Mouse (Mus musculus): ENCODE measurements around the gene Mrps18c. TPM values are rescaled to one million over a fixed set of nuclear protein-coding genes. Genes with fewer than 3 reads are reported as not detected.
A peak's percentile ranks its signal among the peaks of the same experiment; 100 is the strongest.

Gene Mrps18c
- total RNA-seq, 2 experiments from 2014 or later, result 56.0 to 57.8 TPM

- intact Hi-C loops (cut with DNase I), result no loop called here
- DNase-seq (ENCODE audit: extremely low spot score in 1 of 2, low spot score in 2 of 2), result no peak
These were observed 22.9 kb downstream of the Mrps18c start for GRCm38 (mm10) chr5:100821375-100821774.

DNA sequence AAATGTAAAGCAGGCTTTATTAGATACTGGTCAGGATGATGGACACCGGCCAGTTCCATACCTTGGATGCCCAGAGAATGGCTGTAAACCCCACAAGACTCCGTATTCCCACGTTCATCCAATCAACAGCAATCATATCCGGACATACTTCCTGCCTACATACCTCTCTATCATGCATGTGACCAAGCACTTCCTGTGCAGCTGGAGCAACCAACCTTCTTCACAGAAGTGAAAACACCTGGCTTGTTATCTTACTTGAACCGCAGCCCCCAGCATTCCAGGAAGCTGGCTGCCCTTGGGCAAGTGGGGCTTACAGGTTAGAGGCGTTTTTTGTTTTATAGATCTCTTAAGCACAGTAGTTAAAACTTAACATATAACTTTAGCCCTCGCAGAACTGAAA, 24.4 kb downstream of the Mrps18c start:
- intact Hi-C loops (cut with DNase I), result no loop called here
- DNase-seq (ENCODE audit: extremely low spot score in 1 of 2, low spot score in 2 of 2), result no peak

DNA sequence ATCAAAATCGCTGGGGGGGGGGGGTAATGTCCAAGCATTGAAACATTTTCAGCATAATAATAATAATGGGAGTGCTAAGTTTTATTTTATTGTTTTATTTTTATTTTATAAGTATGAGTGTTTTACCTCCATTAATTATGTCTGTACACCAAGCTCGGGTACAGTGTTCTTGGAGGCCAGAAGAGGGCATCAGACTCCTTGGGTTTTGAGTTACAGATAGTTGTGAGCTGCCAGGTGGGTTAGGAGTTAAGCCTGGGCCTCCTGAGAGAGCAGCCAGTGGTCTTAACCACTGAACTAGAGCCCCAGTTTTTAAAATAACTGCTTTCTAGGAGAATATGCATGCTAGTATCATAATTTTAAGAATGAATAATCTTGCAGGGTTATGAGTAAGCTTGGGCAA, 27.5 kb downstream of the Mrps18c start:
- intact Hi-C loops (cut with DNase I), result loop anchor here (2.0 kb wide), 1 partner anchor 89 kb away; no protein-coding TSS in a partner anchor
- DNase-seq (ENCODE audit: extremely low spot score in 1 of 2, low spot score in 2 of 2), result no peak

- intact Hi-C loops (cut with DNase I), result loop anchor here (2.0 kb wide), 1 partner anchor 88 kb away; no protein-coding TSS in a partner anchor
- no peak for DNase-seq (ENCODE audit: extremely low spot score in 1 of 2, low spot score in 2 of 2)
These were observed 28.1 kb downstream of the Mrps18c start for GRCm38 (mm10) chr5:100826531-100826930.

GRCm38 (mm10) chr5:100828701-100829100, 30.3 kb downstream of the Mrps18c start:
- no peak for DNase-seq (ENCODE audit: extremely low spot score in 1 of 2, low spot score in 2 of 2)
- intact Hi-C loops (cut with DNase I), result no loop called here

- intact Hi-C loops (cut with DNase I), result no loop called here
These were observed 34.3 kb downstream of the Mrps18c start for GRCm38 (mm10) chr5:100832680-100833079.

DNA sequence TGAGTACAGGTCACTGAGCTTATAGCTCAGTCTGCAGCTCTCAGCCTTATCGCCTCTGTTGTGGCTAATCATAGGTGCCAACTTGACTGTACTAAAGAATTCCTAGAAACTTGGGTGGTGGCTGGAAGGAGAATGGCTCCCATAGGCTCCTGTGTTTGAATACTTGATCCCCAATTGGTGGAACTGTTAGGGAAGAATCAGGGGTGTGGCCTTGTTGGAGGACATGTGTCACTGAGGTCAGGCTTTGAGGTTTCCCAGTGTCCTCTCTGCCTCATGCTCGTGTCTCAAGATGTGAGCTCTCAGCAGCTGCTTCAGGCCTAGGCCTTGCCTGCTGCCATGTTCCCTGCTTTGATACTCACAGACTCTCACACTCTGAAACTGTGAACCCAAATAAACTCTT, 35.4 kb downstream of the Mrps18c start:
- intact Hi-C loops (cut with DNase I), result no loop called here
- DNase-seq (ENCODE audit: extremely low spot score in 1 of 2, low spot score in 2 of 2), result no peak

More at GRCm38 (mm10) chr5:100832680-100833079, 34.3 kb downstream of the Mrps18c start:
- no peak for DNase-seq (ENCODE audit: extremely low spot score in 1 of 2, low spot score in 2 of 2)

- intact Hi-C loops (cut with DNase I), result no loop called here
These were observed 37.6 kb downstream of the Mrps18c start for GRCm38 (mm10) chr5:100835862-100836538.

GRCm38 (mm10) chr5:100837907-100838306, 39.5 kb downstream of the Mrps18c start:
- intact Hi-C loops (cut with DNase I), result no loop called here
- no peak for DNase-seq (ENCODE audit: extremely low spot score in 1 of 2, low spot score in 2 of 2)

More at GRCm38 (mm10) chr5:100835862-100836538, 37.6 kb downstream of the Mrps18c start:
- DNase-seq (ENCODE audit: extremely low spot score in 1 of 2, low spot score in 2 of 2), result no peak

- intact Hi-C loops (cut with DNase I), result no loop called here
- no peak for DNase-seq (ENCODE audit: extremely low spot score in 1 of 2, low spot score in 2 of 2)
These were observed 46.1 kb downstream of the Mrps18c start for GRCm38 (mm10) chr5:100844485-100844884.

DNA sequence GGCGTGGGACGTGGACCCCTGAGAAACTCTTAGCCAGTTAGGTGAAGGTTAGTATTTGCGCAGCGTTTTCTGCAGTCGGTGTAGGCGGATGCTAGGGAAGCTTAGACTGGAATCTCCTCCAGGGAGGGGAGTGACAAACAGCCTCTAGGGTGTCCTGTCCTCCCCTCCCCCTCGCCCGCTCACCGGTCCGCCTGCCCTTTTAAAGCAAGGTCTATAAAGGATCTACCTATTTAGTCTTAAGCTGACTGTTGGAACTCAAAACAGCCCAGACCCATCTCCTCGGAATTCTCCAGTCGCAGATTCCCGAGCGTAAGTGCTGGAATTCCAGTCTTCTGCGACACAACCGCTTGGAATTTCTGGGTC, 47.0 kb downstream of the Mrps18c start, which contains the start of gene Gpat3:
Gpat3 (plus strand) TSS at position 229 of the 363 bp plus-strand sequence.
- DNase-seq (ENCODE audit: extremely low spot score in 1 of 2, low spot score in 2 of 2), result peak in 1 of 2 experiments; percentile 38
- intact Hi-C loops (cut with DNase I), result no loop called here

DNA sequence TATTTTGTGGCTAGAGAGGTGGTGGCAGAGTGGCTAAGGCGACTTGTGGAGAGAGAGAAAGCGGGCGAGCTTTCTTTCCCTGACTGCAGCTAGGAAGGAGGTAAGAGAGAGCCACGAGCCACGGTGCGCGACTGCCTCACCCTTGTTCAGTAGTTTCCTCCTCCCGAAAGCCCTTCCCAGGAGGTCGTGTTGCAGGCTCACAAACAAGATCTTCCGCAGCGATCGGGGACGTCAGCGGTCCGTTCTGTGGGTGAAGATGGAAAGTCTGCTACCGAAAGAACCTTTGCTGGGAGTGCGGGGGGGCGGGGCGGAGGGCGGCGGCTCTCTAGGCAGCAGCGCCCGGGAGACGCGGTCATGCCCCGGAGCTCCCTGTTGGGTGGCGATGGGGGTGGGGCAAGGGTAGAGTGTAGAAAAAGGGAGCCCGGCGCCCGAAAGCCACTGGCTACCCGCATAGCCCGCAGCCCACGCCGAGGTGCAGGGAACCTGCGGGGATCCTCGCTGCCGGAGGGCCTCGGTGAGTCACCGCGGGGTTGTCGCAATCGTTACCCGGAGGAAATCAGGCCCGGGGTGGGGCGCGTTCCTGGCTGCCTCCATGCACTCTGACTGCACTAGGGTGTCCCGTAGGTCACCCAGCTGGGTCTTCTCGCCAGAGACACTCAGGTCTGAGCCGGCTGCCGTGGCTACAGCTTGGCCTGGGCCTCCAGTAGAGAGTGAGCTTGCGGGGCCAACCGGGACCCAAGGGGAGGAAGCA, 47.6 kb downstream of the Mrps18c start:
- intact Hi-C loops (cut with DNase I), result no loop called here
- DNase-seq (ENCODE audit: extremely low spot score in 1 of 2, low spot score in 2 of 2), result peak; percentile 4 to 60

- intact Hi-C loops (cut with DNase I), result no loop called here
- DNase-seq (ENCODE audit: extremely low spot score in 1 of 2, low spot score in 2 of 2), result peak in 1 of 2 experiments; percentile 20
These were observed 48.1 kb downstream of the Mrps18c start for GRCm38 (mm10) chr5:100846599-100846920.

DNA sequence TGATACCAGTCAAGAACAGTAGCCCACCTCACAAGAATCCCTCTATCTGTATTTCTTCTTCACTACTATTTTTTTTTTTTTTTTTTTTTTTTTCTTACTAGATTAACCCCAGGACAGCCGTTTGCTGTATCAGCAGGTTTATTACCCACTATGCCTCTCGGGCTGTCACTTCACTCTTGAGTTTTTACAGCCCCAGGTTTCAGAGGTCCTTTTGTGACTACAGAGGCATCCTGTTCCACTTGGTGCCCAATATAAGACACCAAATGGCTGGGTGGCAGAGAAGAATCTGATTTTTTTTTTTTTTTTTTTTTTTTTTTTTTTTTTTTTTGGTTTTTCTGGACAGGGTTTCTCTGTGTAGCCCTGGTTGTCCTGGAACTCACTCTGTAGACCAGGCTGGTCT, 48.7 kb downstream of the Mrps18c start:
- intact Hi-C loops (cut with DNase I), result no loop called here
- no peak for DNase-seq (ENCODE audit: extremely low spot score in 1 of 2, low spot score in 2 of 2)

DNA sequence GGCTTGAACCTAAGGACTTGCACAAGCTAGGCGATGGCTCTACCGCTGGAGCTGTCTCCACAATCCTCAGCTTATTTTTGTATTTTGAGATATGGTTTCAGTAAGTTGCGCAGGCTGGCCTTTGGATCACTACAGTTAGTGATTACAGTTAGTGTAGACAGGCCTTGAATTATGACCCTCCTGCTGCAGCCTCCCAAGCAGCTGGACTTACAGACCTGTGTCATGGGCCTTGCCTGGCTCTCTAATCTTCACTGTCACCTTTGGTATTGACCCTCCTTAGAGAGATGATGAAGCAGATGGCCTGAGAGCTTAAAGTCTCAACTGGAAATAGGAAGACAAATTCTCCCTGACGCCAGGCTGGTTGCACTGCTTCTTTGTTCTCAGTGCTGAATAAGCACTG, 55.5 kb downstream of the Mrps18c start:
- no peak for DNase-seq (ENCODE audit: extremely low spot score in 1 of 2, low spot score in 2 of 2)
- intact Hi-C loops (cut with DNase I), result no loop called here

Other genes starting within 250 kb of the Mrps18c start
- not detected for gene Plac8, start 226.4 kb upstream of the Mrps18c start, total RNA-seq (2021)
- 10 to 100 TPM; 59.7 to 59.9 TPM for gene Coq2, start 123.5 kb upstream of the Mrps18c start, total RNA-seq (2021)
- gene Hpse, start 78.9 kb upstream of the Mrps18c start, total RNA-seq (2021), result 1 to 10 TPM; 2.5 to 2.7 TPM
- gene Helq, start within 50 bp of the Mrps18c start, total RNA-seq (2021), result 10 to 100 TPM; 17.8 to 19.9 TPM
- 1 to 10 TPM; 4.8 to 5.7 TPM for gene Abraxas1, start 22.3 kb downstream of the Mrps18c start, total RNA-seq (2021)
- 1 to 10 TPM; 1.7 to 1.8 TPM for gene Gpat3, start 47.1 kb downstream of the Mrps18c start, total RNA-seq (2021)